8 mouse cellular contexts compared by ENCODE assay signal in the genomic region with DNA sequence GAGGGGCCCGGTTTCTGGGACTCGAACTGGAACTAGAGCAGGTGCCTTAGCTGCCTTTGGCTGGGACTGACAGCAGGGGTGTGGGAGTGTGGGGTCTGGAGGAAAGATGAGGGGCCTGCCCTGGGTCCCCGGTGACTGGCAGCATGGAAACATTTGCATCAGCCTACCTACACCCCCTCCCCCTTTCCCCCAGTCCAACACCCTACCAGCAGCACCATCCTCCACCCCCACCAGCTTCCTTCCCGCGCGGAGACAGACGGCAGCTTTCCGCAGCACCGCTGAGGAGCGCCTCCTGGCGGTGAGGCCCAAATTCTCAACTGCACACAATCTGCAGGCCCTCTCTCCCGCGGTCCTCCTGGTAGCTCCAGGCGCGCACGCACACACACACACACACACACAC. TPM values are rescaled to one million over a fixed set of nuclear protein-coding genes. Genes with fewer than 3 reads are reported as not detected.
A peak's percentile ranks its signal among the peaks of the same experiment; 100 is the strongest.
DNase-seq lines count a peak whose midpoint lies in the region; ATAC-seq lines count a peak whose summit lies in the region.

No protein-coding gene starts in this region.

- no peak for ATAC-seq in kidney, embryonic 16.5 days (ENCODE audit: low FRiP score, low TSS enrichment)
- no peak for ATAC-seq in lung, embryonic 15.5 days (ENCODE audit: borderline replicate concordance, extremely low read depth, low FRiP score, low TSS enrichment)

- WGBS in kidney, embryonic 16.5 days, result under 1% methylated on average over 15 of the region's 16 CpGs
- WGBS in lung, embryonic 15.5 days, result 5% methylated on average over 16 of the region's 16 CpGs

- no peak overlapping the region for H3K9ac ChIP-seq in kidney, embryonic 16.5 days (replicated peaks; ENCODE audit: low read length)
- no peak overlapping the region for H3K9ac ChIP-seq in lung, embryonic 15.5 days

- H3K27ac ChIP-seq in kidney, embryonic 16.5 days (ENCODE audit: low read length), result no peak overlapping the region
- H3K27ac ChIP-seq in lung, embryonic 15.5 days, result no peak overlapping the region

- no peak overlapping the region for H3K4me3 ChIP-seq in kidney, embryonic 16.5 days (ENCODE audit: low read length)
- H3K4me3 ChIP-seq in lung, embryonic 15.5 days, result no peak overlapping the region

- peaks cover 20% of the 10 kb centered on the region for H3K4me1 ChIP-seq in kidney, embryonic 16.5 days (ENCODE audit: insufficient read depth, low read length)
- H3K4me1 ChIP-seq in lung, embryonic 15.5 days, result peaks cover 43% of the 10 kb centered on the region

- peaks cover 22% of the 10 kb centered on the region for H3K27me3 ChIP-seq in kidney, embryonic 16.5 days (ENCODE audit: insufficient read depth, low read length)
- H3K27me3 ChIP-seq in lung, embryonic 15.5 days, result peaks cover 27% of the 10 kb centered on the region

- H3K36me3 ChIP-seq in kidney, embryonic 16.5 days (ENCODE audit: insufficient read depth, low read length), result no peaks in the 10 kb centered on the region
- no peaks in the 10 kb centered on the region for H3K36me3 ChIP-seq in lung, embryonic 15.5 days

- H3K9me3 ChIP-seq in kidney, embryonic 16.5 days (ENCODE audit: low read length), result no peaks in the 10 kb centered on the region
- H3K9me3 ChIP-seq in lung, embryonic 15.5 days, result no peaks in the 10 kb centered on the region

- no peak overlapping the region for H3K4me2 ChIP-seq in kidney, embryonic 16.5 days (replicated peaks; ENCODE audit: low read depth, low read length)
- peak overlapping the region; percentile 72; the same call in 1 of the 2 replicates for H3K4me2 ChIP-seq in lung, embryonic 15.5 days

- DNase-seq in kidney, adult 9 months, result peak; percentile 17
- peak; percentile 93 for DNase-seq in cerebellum, adult 9-10 months
- peak; percentile 74 to 79 for DNase-seq in frontal cortex, postnatal 10 days (ENCODE audit: low spot score in 2 of 2)
- DNase-seq in layer of hippocampus, adult 18-20 months (ENCODE audit: low spot score in 2 of 2), result peak; percentile 91 to 94
- DNase-seq in retina, postnatal 7 days (ENCODE audit: low read depth, low spot score), result peak; percentile 80
- DNase-seq in thymus, postnatal 4 days, result peak; percentile 82

RNA-seq across cellular contexts. Expression of gene Cplx2, which starts 1.5 kb away (rescaled TPM):
- polyA plus RNA-seq in kidney, embryonic 16.5 days (2015; fragmentation: Nextera tagmentation; extraction: Ambion mirVana), result 5.8 and 6.0 TPM in 2 replicates
- total RNA-seq in layer of hippocampus, adult 18-20 months (2021), result 100 to 1,000 TPM; 963 to 982 TPM
- polyA plus RNA-seq in lung, embryonic 15.5 days (2015; fragmentation: Nextera tagmentation; extraction: Ambion mirVana), result 5.4 and 5.6 TPM in 2 replicates

Comparison
In these comparisons a context has a peak if more than half of its experiments do, and no peak if none do; other contexts are left out.
1. DNase-seq: peak in every context shown above with its lines; median percentile 93 in cerebellum, adult 9-10 months; 92 in layer of hippocampus, adult 18-20 months; 82 in thymus, postnatal 4 days; 80 in retina, postnatal 7 days; 76 in frontal cortex, postnatal 10 days; 17 in kidney, adult 9 months.